Mouse (Mus musculus) 3T3-L1 (cell line): Measurements from ENCODE around the gene Smtn.
A peak's percentile ranks its signal among the peaks of the same experiment; 100 is the strongest.

Source experiments
- DNase-seq: peaks from one replicate; pipeline ENCODE4 v3.0.0-alpha.2; 2015; ENCODE audit warnings: low read depth, low spot score

The Smtn gene

GRCm38 (mm10) chr11:3547969-3548368 lies 7.6 kb upstream of the Smtn start:
- peak; percentile 51 for DNase-seq

GRCm38 (mm10) chr11:3547047-3547446 lies 6.6 kb upstream of the Smtn start:
- no peak for DNase-seq

GRCm38 (mm10) chr11:3546242-3546562 lies 5.8 kb upstream of the Smtn start:
- DNase-seq: no peak

GRCm38 (mm10) chr11:3545531-3546241 lies 5.3 kb upstream of the Smtn start:
- no peak for DNase-seq

GRCm38 (mm10) chr11:3544409-3544808 lies 4.0 kb upstream of the Smtn start:
- DNase-seq: no peak

- DNase-seq: peak; percentile 69
Measured at GRCm38 (mm10) chr11:3543001-3543400, 2.6 kb upstream of the Smtn start.

- no peak for DNase-seq
Measured at GRCm38 (mm10) chr11:3541932-3542331, 1.5 kb upstream of the Smtn start.

- peak; percentile 33 for DNase-seq
Measured at GRCm38 (mm10) chr11:3539826-3540196, 601 bp downstream of the Smtn start.

- peak; percentile 96 for DNase-seq
Measured at GRCm38 (mm10) chr11:3539111-3539825, 1.1 kb downstream of the Smtn start.

GRCm38 (mm10) chr11:3538341-3538740 lies 2.1 kb downstream of the Smtn start:
- no peak for DNase-seq

GRCm38 (mm10) chr11:3537711-3538110 lies 2.7 kb downstream of the Smtn start:
- no peak for DNase-seq

GRCm38 (mm10) chr11:3536745-3537333 lies 3.6 kb downstream of the Smtn start:
- DNase-seq: peak; percentile 19

GRCm38 (mm10) chr11:3536082-3536481 lies 4.3 kb downstream of the Smtn start:
- no peak for DNase-seq

- DNase-seq: peak; percentile 97
Measured at GRCm38 (mm10) chr11:3535406-3535986, 4.9 kb downstream of the Smtn start.

- no peak for DNase-seq
Measured at GRCm38 (mm10) chr11:3534956-3535355, 5.5 kb downstream of the Smtn start.

- no peak for DNase-seq
Measured at GRCm38 (mm10) chr11:3533406-3533932, 6.9 kb downstream of the Smtn start.

GRCm38 (mm10) chr11:3532101-3532931 lies 8.1 kb downstream of the Smtn start:
- DNase-seq: no peak

- no peak for DNase-seq
Measured at GRCm38 (mm10) chr11:3531634-3532033, 8.8 kb downstream of the Smtn start.

GRCm38 (mm10) chr11:3530731-3531130 lies 9.7 kb downstream of the Smtn start:
- DNase-seq: no peak

- DNase-seq: no peak
Measured at GRCm38 (mm10) chr11:3529476-3530252, 10.7 kb downstream of the Smtn start.

GRCm38 (mm10) chr11:3528208-3528607 lies 12.2 kb downstream of the Smtn start:
- no peak for DNase-seq
